Mouse (Mus musculus) bone marrow, adult 2 months (tissue): ENCODE data around the gene Prkd1.

Source experiments
- CTCF ChIP-seq: fragments of 200-500 bp; IDR thresholded peaks from 2 replicates; pipeline ENCODE4 v1.5.1; 2011; ENCODE audit warnings: low read length, control low read depth; ENCODE audit not compliant: control insufficient read depth, insufficient read depth
- POLR2A ChIP-seq: fragments of 200-500 bp; IDR thresholded peaks from 2 replicates; pipeline ENCODE4 v1.6.1; 2011; ENCODE audit warnings: low read depth, mild to moderate bottlenecking, control low read depth, low read length, borderline replicate concordance; ENCODE audit not compliant: control insufficient read depth

- TF ChIP-seq POLR2A (no peak), CTCF (no peak)
Measured at GRCm38 (mm10) chr12:50537761-50538160, 111.1 kb downstream of the Prkd1 start.
